Mouse (Mus musculus) urinary bladder, postnatal 25 days (tissue): ENCODE measurements around the gene Prr5.

ENCODE experiments used
- DNase-seq: peaks from one replicate; pipeline ENCODE4 v3.0.0; 2022; ENCODE audit warnings: low spot score

Gene Prr5

GRCm38 (mm10) chr15:84680545-84681454, 11.4 kb downstream of the Prr5 start:
- peak; percentile 98 for DNase-seq

DNA sequence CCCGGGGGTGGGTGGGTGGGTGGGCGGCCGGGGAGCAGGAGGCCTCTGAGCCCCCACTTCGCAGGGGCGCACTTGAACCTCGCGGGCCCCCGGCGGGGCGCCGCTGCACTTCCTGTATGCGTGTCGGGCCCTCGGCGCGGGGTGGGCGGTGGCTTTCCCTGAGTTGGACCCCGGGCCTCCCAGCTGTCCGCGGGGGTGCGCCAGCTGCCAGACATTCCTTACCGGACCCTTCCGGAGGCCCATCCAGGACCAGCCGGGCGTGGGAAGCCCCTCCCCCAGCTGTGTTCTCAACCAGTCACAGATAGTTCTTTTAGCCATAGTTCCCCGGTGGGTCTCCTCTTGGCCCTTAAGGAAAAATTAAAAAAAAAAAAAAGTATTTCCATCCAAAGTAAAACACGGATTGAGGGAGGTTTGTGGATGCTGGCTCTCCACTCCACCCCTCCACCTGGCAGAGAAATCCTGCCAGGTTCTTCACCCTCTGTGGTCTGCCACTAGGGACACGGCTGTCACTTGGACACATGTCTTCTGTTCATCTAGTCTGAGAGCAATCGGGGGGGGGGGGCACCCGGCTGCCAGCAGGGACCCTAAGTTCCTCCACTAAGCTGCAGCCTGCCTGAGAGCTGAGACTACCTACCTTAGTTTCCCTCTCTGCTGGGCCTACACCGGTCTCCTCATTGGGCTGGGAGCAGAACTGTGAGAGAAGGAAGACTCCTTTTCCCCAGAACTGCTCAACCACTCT, 12.2 kb downstream of the Prr5 start:
- DNase-seq: peak; percentile 39

- DNase-seq: no peak
These were observed 12.8 kb downstream of the Prr5 start for GRCm38 (mm10) chr15:84682206-84682605.

DNA sequence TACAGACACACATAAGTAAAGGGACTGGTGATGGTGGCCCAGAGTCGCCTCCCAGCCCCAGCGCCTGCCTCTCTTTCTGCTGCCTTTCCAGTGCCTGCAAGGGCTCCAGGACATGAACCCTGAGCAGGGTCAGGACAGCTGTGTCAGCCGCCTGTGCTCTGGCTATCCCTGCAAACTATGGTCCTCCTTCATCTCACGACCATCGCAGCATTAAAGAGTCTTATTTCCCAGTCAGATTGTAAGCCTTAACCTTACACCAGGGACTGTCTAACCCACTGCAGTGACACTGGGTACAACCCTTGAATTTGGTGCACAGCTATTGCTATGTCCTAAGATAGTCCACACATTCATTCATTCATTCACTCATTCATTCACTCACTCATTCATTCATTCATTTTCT, 13.4 kb downstream of the Prr5 start:
- DNase-seq: no peak

- no peak for DNase-seq
These were observed 15.1 kb downstream of the Prr5 start for GRCm38 (mm10) chr15:84684520-84684919.

GRCm38 (mm10) chr15:84685417-84685816, 16.0 kb downstream of the Prr5 start:
- DNase-seq: no peak

DNA sequence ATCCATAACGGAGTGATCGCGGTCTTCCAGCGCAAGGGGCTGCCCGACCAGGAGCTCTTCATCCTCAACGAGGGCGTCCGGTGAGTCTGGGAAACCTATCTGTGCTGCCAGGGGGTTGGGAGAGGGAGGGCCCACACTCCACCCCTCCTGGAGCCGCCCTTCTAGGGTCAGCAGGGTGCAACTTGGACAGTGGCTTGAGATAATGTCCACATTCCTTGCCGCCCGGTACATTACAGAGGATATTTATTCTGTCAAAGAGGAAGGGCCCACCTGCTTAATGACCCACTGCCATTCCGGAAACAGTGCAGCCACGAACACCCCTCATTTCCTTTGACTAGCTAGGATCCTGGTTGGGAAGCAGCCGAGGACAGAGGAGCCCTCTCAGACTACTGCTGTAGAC, 18.5 kb downstream of the Prr5 start:
- no peak for DNase-seq

DNA sequence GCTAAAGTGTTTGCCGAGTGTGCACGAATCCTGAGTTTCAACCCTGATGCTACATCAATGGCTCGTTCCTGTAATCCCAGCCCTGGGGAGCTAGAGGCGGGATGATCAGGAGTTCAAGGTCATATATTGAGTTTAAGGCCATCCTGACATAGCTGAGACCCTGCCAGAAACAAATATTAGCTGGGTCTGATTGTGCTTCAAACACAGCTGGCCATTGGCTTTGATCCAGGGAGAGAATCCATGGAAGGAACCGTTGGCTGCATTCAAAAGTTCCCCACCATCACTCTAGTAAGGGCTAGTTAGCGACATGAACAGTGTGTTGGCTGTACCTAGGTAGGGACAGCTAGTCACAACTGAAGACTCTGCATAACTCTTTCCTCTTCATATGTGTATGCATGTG, 19.9 kb downstream of the Prr5 start:
- DNase-seq: no peak

DNA sequence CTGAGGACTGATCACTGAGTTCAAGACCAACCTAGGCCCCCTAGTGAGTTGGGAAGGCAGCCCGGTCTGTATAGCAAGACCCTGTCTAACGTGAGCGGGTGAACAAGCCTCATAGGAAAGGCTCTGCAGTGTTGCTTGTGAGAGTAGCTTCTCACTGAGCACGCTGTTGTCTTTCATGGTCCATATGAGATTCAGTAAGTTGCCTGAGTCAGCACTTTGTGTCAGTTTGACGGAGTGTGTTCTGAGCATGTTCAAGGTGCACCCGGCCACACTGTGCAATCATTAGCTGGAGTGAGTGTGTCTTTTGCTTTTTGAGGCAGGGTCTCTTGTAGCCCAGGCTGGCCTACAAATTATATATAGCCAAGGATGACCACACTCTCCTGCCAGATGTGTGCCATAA, 22.1 kb downstream of the Prr5 start:
- DNase-seq: no peak

GRCm38 (mm10) chr15:84692645-84693044, 23.2 kb downstream of the Prr5 start:
- DNase-seq: no peak

DNA sequence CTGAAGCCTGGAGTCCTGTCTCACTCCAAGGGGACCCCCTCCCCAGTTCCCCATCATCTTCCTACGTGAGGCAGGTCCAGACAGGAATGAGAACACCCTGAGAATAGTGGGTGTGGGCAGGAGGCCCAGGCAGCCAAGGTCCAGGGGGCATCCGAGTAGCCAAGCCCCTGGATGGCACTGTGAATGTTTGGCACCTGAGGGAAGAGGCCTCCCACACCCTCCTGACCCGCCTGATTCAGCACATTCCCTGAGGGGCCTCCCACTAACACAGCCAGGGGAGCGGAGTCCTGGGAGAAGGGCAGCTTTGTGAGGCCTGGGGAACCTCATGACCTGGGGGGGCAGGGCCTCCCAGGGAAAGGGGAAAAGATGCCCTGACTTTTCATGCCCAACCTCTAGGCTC, 26.6 kb downstream of the Prr5 start:
- no peak for DNase-seq

GRCm38 (mm10) chr15:84697611-84698011, 28.2 kb downstream of the Prr5 start:
- no peak for DNase-seq

GRCm38 (mm10) chr15:84698189-84698588, 28.8 kb downstream of the Prr5 start:
- DNase-seq: no peak

- peak; percentile 63 for DNase-seq
These were observed 30.9 kb downstream of the Prr5 start for GRCm38 (mm10) chr15:84700147-84700794.

DNA sequence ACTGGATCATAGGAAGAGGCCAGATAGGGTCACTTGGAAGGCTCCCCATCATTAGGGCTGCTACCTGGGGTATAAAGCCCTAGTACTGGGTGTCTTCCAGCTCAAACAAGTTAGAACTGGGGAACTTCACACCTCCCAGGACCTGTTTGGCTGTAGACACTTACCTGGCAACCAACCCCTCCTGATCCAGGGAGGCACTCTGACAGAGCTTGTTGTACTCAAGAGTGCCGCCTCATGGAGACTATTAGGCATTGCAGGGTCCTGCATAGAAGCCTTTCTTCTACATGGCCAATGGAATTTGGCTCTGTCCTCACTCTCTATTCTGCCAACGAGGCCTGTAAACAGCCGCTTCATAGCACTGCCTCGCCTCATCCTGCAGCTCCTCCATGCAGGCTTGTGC, 32.5 kb downstream of the Prr5 start:
- DNase-seq: no peak

DNA sequence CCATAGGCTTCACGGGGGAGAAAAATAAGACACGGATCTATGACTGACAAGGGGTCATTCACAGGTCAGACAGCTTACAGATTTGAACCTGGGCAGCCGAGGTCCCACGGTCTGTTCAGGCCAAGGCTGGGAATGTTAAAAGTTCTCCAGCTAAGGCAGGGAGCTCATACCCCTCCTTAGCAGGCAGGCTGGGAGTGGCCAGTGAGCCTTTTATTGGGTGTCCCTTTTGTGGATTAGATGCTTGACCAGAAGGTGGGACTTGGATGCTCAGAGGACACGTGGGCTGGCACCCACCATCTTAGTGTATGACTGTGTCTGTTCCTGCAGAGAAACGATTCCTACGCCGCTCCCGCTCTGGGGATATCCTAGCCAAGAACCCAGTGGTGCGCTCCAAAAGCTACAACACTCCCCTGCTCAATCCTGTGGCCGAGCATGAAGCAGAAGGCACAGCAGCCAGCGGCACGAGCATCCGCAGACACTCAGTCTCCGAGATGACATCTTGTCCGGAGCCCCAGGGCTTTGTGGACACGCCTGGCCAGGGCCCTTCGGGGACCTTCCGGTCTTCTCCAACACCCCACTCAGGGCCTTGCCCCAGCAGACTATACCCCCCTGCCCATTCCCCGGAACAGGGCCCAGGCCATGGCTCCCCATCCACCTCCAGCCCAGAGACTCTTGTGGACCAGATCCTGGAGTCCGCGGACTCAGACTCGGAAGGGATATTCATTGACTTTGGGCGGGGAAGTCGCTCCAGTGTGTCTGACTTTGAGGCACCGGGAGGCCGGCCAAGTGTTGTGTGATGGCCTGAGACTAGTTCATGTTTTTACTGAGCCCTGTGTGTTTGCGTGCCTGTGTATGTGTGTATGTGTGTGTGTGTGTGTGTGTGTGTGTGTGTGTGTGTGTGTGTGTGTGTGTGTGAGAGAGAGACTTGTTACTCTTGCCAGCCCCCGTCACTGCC, 33.2 kb downstream of the Prr5 start:
- no peak for DNase-seq

GRCm38 (mm10) chr15:84703992-84704391, 34.6 kb downstream of the Prr5 start:
- no peak for DNase-seq

- no peak for DNase-seq
These were observed 36.0 kb downstream of the Prr5 start for GRCm38 (mm10) chr15:84705351-84705901.

DNA sequence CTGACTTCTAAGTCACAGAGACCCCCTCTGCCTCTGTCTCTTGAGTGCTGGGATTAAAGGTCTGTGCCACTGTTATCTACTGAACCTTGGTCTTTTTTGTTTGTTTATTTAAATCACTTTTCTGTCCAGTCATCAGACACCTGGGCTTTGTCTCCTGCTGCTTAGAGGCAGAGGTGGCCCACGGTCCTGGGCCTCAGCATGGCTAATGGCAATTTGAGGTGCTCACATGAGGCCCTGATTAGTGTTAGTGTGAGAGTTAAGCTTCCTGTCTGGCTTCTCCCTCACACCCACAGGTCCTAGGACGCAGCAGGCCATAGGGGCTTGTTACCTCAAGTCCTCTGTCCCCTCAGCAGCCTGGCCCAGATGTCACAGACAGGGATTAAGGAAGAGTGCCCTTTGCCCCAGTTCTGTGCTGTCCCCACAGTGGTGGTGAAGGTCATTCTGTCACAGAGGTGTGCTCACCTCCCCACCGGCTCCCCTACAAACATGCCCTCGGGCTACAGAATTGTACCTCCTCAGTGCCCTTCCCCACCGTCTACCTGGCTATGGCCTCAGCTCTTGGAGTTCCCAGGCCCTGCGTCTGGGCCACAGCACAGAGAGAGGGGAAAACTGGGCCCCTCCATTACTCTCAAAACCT, 37.7 kb downstream of the Prr5 start:
- DNase-seq: no peak

- no peak for DNase-seq
These were observed 43.4 kb downstream of the Prr5 start for GRCm38 (mm10) chr15:84712566-84713405.
